Mouse (Mus musculus) gastrocnemius, adult 2 months (tissue): ENCODE data around the gene Coro2a. TPM values are rescaled to one million over a fixed set of nuclear protein-coding genes. Genes with fewer than 3 reads are reported as not detected.
A peak's percentile ranks its signal among the peaks of the same experiment; 100 is the strongest.
"Not testable (repeated sequence)": the region's sequence is repeated elsewhere in the genome, so short reads cannot be mapped to it uniquely, and the experiment has no call there.

Experiments
- DNase-seq: peaks from one replicate; pipeline ENCODE4 v3.0.0; 2022
- H3K27ac ChIP-seq: fragments of 200-600 bp; 2 replicates; pipeline ENCODE4 v1.8.1; 2022; ENCODE audit warnings: mild to moderate bottlenecking
- H3K4me3 ChIP-seq: fragments of 200-600 bp; 2 replicates; pipeline ENCODE4 v1.8.1; 2022; ENCODE audit warnings: mild to moderate bottlenecking, moderate library complexity
- CTCF ChIP-seq: fragments of 200-600 bp; IDR thresholded peaks from 2 replicates; pipeline ENCODE4 v1.8.1; 2022; ENCODE audit warnings: antibody characterized with exemption, mild to moderate bottlenecking, moderate library complexity
- intact Hi-C: fragments of 180-260 bp; cut with DNase I; formaldehyde crosslinking; loops from one replicate; pipeline ENCODE4 v1.15.1; 2025
- total RNA-seq, 2 experiments: library from RNA; stranded (reverse); gene quantifications; 2 replicates each; pipeline ENCODE4 v1.2.3; 2021

The Coro2a gene
- total RNA-seq, 2 experiments from 2014 or later = 0.10 to 0.39 TPM

- peak; percentile 13 for DNase-seq
- TF ChIP-seq CTCF = no peak
- no peak overlapping the region for H3K27ac ChIP-seq
- H3K4me3 ChIP-seq = no peak overlapping the region
- intact Hi-C loops = no loop called here
Measured at GRCm38 (mm10) chr4:46602704-46603103, 702 bp upstream of the Coro2a start.

DNA sequence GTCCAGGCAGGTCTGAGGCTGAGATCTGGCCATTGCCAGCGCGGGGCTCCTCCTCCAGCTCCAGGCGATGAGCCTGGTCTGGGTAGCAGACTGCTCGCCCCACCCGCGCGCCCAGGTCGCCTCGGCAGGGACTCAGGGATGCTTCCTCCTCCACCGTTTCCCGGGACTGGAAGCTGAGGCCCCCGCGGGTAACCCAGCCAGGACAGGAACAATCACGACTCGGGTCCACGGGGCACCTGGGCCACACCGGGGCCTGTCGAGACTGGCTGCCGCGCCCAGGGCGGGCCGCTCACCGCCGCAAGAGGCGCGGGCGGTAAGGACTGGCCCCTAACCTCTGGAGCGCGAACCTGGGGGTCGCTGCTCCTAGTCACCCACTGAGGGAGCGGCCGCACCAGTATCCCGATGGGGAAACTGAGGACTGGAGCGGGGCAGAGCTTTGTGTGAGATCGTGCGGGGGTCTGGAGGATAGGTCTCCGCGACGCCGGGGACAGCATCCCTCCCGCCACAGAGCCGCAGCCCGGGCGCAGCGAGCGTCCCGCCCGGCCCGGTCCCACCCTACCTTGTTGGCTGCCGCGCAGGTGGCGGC lies 651 bp downstream of the Coro2a start:
- DNase-seq = peak; percentile 28
- no peak for TF ChIP-seq CTCF
- Histone ChIP-seq H3K27ac (no peak overlapping the region), H3K4me3 (peak overlapping the region; percentile 82)
- intact Hi-C loops = no loop called here

- no peak for TF ChIP-seq CTCF
- Histone ChIP-seq H3K4me3 (peak overlapping the region; percentile 82), H3K27ac (no peak overlapping the region)
- DNase-seq = peak; percentile 10
- intact Hi-C loops = no loop called here
Measured at GRCm38 (mm10) chr4:46600473-46601257, 1.3 kb downstream of the Coro2a start.

- H3K27ac ChIP-seq, H3K4me3 ChIP-seq, DNase-seq, intact Hi-C loops: not testable (repeated sequence)
Measured at GRCm38 (mm10) chr4:46599609-46600008, 2.4 kb downstream of the Coro2a start.

- DNase-seq = peak; percentile 10
- intact Hi-C loops = no loop called here
Measured at GRCm38 (mm10) chr4:46598981-46599380, 3.0 kb downstream of the Coro2a start.

GRCm38 (mm10) chr4:46598111-46598510 lies 3.9 kb downstream of the Coro2a start:
- Histone ChIP-seq H3K4me3 (no peak overlapping the region), H3K27ac (no peak overlapping the region)
- intact Hi-C loops = no loop called here
- TF ChIP-seq CTCF = no peak
- DNase-seq = no peak

More at GRCm38 (mm10) chr4:46598981-46599380, 3.0 kb downstream of the Coro2a start:
- Histone ChIP-seq H3K4me3 (no peak overlapping the region), H3K27ac (no peak overlapping the region)
- no peak for TF ChIP-seq CTCF

GRCm38 (mm10) chr4:46597286-46597961 lies 4.6 kb downstream of the Coro2a start:
- H3K4me3 ChIP-seq = no peak overlapping the region
- H3K27ac ChIP-seq = no peak overlapping the region
- intact Hi-C loops = no loop called here
- peak; percentile 8 for DNase-seq
- TF ChIP-seq CTCF = no peak

GRCm38 (mm10) chr4:46596398-46596797 lies 5.6 kb downstream of the Coro2a start:
- intact Hi-C loops = no loop called here
- no peak overlapping the region for H3K4me3 ChIP-seq
- no peak overlapping the region for H3K27ac ChIP-seq
- peak; percentile 10 for DNase-seq
- TF ChIP-seq CTCF = no peak

DNA sequence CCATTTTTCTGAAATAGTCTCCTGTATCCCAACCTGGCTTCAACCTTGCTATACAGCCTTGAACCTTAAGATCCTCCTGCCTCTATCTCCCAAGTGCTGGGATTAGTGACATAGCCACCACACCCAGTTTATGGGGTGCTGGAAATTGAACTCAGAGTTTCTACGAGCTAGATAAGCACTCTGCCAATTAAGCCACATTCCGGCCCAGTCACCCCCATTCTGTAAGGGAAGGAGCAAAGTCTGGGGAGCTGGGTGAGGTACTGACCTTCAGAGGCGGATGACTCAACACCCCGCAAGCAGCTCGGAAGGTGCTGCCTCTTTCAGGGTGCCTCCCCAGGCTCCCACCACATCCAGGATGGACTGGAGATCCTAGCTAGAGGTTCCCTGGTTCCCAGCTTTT lies 7.9 kb downstream of the Coro2a start:
- no peak for TF ChIP-seq CTCF
- peak; percentile 7 for DNase-seq
- intact Hi-C loops = no loop called here
- Histone ChIP-seq H3K4me3 (no peak overlapping the region), H3K27ac (no peak overlapping the region)

DNA sequence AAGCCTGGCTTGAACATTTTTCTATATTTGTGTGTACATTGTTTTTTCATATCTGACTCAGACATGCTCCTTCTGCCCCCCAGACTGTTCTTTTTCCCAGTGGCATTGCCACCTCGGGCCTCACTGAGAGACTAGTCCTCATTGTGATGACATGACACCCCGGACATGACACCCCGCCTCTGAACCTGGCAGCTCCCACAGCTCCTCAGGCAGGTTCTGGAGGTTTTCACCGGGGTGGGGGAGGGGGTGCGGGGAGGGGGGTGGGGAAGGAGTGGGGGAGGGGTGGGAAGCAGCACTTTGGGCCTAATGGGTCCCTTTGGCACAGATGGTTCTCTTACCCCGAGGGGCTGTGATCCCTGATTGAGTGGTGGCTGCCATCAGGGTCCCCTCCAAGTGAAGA lies 8.5 kb downstream of the Coro2a start:
- Histone ChIP-seq H3K4me3 (no peak overlapping the region), H3K27ac (no peak overlapping the region)
- DNase-seq = no peak
- intact Hi-C loops = no loop called here
- no peak for TF ChIP-seq CTCF

- intact Hi-C loops = no loop called here
- no peak for TF ChIP-seq CTCF
- no peak overlapping the region for H3K4me3 ChIP-seq
- H3K27ac ChIP-seq = no peak overlapping the region
- DNase-seq = no peak
Measured at GRCm38 (mm10) chr4:46591833-46592520, 10.0 kb downstream of the Coro2a start.

DNA sequence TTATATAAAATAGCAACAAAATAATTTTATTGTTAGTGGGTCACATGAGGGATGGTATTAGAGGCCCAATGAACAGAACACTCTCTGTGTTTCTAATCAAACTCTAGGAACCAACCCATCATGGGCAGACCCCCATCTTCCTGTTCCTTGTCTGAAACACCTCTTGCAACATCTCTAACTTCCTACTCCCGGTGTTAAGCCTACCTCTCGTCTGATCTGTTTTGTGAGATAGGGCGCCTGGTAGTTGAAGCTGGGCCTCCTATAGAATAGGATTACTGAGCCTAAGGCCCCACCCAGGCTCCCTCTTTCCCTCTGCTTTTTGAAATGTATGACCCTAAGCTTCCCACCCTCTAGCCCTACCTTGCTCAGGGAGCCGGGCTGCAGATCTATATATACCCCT lies 11.2 kb downstream of the Coro2a start:
- intact Hi-C loops = no loop called here
- TF ChIP-seq CTCF = no peak
- no peak for DNase-seq
- no peak overlapping the region for H3K4me3 ChIP-seq
- no peak overlapping the region for H3K27ac ChIP-seq
